Mouse (Mus musculus) right cerebral cortex, postnatal 36 days (tissue): Measurements from ENCODE around the gene Me1.

Experiments
- DNase-seq, 2 experiments: peaks; one replicate each; pipeline ENCODE4 v3.0.0; 2022; ENCODE audit warnings: low spot score in 2 of 2, mixed read lengths in 1 of 2

The Me1 gene

GRCm38 (mm10) chr9:86695818-86696261, at the start of gene Me1:
Me1 (minus strand) TSS chr9:86695953.
- peak in 1 of 2 experiments; percentile 5 for DNase-seq

- no peak for DNase-seq
These were observed 48.3 kb upstream of the Me1 start for GRCm38 (mm10) chr9:86744041-86744440.

GRCm38 (mm10) chr9:86742959-86743911, 47.5 kb upstream of the Me1 start, which contains the start of gene Prss35:
Prss35 (plus strand) TSS chr9:86743649.
- DNase-seq, result no peak

- DNase-seq, result no peak
These were observed 44.2 kb upstream of the Me1 start for GRCm38 (mm10) chr9:86739971-86740370.

- no peak for DNase-seq
These were observed 43.0 kb upstream of the Me1 start for GRCm38 (mm10) chr9:86738801-86739200.

- DNase-seq, result no peak
These were observed 42.3 kb upstream of the Me1 start for GRCm38 (mm10) chr9:86738067-86738466.

GRCm38 (mm10) chr9:86736991-86737390, 41.2 kb upstream of the Me1 start:
- DNase-seq, result no peak

GRCm38 (mm10) chr9:86734795-86735194, 39.0 kb upstream of the Me1 start:
- DNase-seq, result no peak

- no peak for DNase-seq
These were observed 38.6 kb upstream of the Me1 start for GRCm38 (mm10) chr9:86734357-86734756.

GRCm38 (mm10) chr9:86729811-86730210, 34.1 kb upstream of the Me1 start:
- no peak for DNase-seq

GRCm38 (mm10) chr9:86729084-86729483, 33.3 kb upstream of the Me1 start:
- no peak for DNase-seq

- no peak for DNase-seq
These were observed 32.6 kb upstream of the Me1 start for GRCm38 (mm10) chr9:86728214-86728814.

GRCm38 (mm10) chr9:86726381-86726720, 30.6 kb upstream of the Me1 start:
- no peak for DNase-seq

- no peak for DNase-seq
These were observed 30.0 kb upstream of the Me1 start for GRCm38 (mm10) chr9:86725604-86726380.

- DNase-seq, result no peak
These were observed 29.3 kb upstream of the Me1 start for GRCm38 (mm10) chr9:86725066-86725465.

- DNase-seq, result no peak
These were observed 25.0 kb upstream of the Me1 start for GRCm38 (mm10) chr9:86720794-86721193.

- no peak for DNase-seq
These were observed 24.5 kb upstream of the Me1 start for GRCm38 (mm10) chr9:86720227-86720626.

- DNase-seq, result no peak
These were observed 21.4 kb upstream of the Me1 start for GRCm38 (mm10) chr9:86717119-86717518.

- DNase-seq, result no peak
These were observed 20.8 kb upstream of the Me1 start for GRCm38 (mm10) chr9:86716540-86716939.

- DNase-seq, result no peak
These were observed 18.3 kb upstream of the Me1 start for GRCm38 (mm10) chr9:86714089-86714488.

GRCm38 (mm10) chr9:86712648-86713047, 16.9 kb upstream of the Me1 start:
- DNase-seq, result no peak

GRCm38 (mm10) chr9:86710091-86710634, 14.4 kb upstream of the Me1 start:
- DNase-seq, result no peak
